In the genomic region with DNA sequence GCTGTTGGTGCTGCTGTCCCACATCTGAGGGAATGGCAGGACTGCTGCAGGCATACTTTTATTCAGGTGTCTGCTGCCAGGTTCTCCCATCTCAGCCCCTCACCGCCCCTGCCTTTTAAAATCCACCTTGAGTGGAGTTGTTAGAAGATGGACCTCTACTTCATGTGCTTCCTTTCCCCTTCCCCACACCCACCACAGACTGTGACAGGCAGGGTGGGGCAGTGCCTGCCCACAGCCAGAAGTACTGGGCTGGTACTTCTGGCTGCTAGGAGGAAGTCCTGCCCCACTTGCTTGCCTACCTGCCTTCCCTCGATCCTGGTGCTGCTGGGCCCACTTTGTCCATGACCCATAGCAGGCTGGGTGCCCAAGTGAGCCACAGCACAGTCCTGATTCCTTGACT, we compare ENCODE assay signal across 16 mouse cellular contexts. TPM values are rescaled to one million over a fixed set of nuclear protein-coding genes. Genes with fewer than 3 reads are reported as not detected.
DNase-seq lines count a peak whose midpoint lies in the region; ATAC-seq and TF ChIP-seq lines count a peak whose summit lies in the region.
"Not testable (repeated sequence)": the region's sequence is repeated elsewhere in the genome, so short reads cannot be mapped to it uniquely, and the experiment has no call there.
"Had no signal": no experiment of that assay in that cellular context is flagged by ENCODE, and none has a peak within 500 bp of the region (broad histone marks: within the 10 kb centered on the region; RNA-seq: fewer than 3 reads in every experiment).

No protein-coding gene starts in this region.

- H3K4me1 ChIP-seq in CH12.LX (ENCODE audit: control insufficient read depth in 1 of 2, insufficient read depth in 2 of 2) = peaks cover 2 to 21% of the 10 kb centered on the region in 2 experiments; a peak in 1 of 4 replicates

- H3K27me3 ChIP-seq in CH12.LX (replicated peaks) = not testable (repeated sequence)

- peaks cover 54% of the 10 kb centered on the region for H3K79me2 ChIP-seq in CH12.LX (replicated peaks; ENCODE audit: control insufficient read depth, extremely low read depth, insufficient read depth, poor library complexity, severe bottlenecking)

- dilution Hi-C loops in CH12.LX (cut with MboI; ENCODE audit: extremely low pct_ligation_motif_present, extremely low pct_unique_long_range_greater_than_20kb, low sequenced_read_pairs) = not testable (repeated sequence)

- DNase-seq in CH12.LX (ENCODE audit: extremely low read depth) = not testable (repeated sequence)

- TF ChIP-seq CTCF in CH12.LX (conservative IDR thresholded peaks at IDR 0.05 in 1 of 2, IDR thresholded peaks at IDR 0.05 in 1 of 2; ENCODE audit: low read depth in 2 of 2, low read length in 2 of 2) = not testable (repeated sequence)

- peaks cover 46 to 52% of the 10 kb centered on the region in 2 experiments for H3K36me3 ChIP-seq in CH12.LX (replicated peaks in 1 of 2; ENCODE audit: control insufficient read depth in 1 of 2, insufficient read depth in 1 of 2, low read length in 1 of 2)

- not testable (repeated sequence) for H3K4me2 ChIP-seq in CH12.LX (ENCODE audit: insufficient read depth, low read depth, poor library complexity, severe bottlenecking)

- H3K9me3 ChIP-seq in CH12.LX (replicated peaks; ENCODE audit: low read length) = peaks cover 23% of the 10 kb centered on the region

- H3K9ac ChIP-seq in CH12.LX (ENCODE audit: insufficient read depth, low read depth) = not testable (repeated sequence)

- peak; percentile 7; the same call in 1 of the 2 replicates for TF ChIP-seq POLR2A in CH12.LX (IDR thresholded peaks at IDR 0.05; ENCODE audit: low read depth, low read length)

- not testable (repeated sequence) for H3K4me3 ChIP-seq in CH12.LX (replicated peaks in 1 of 3; ENCODE audit: low read depth in 2 of 3, low read length in 2 of 3, poor library complexity in 1 of 3)

- not testable (repeated sequence) for TF ChIP-seq EP300 in CH12.LX (IDR thresholded peaks at IDR 0.05; ENCODE audit: low read length)

- peak; percentile 56 for ATAC-seq in granulocyte monocyte progenitor cell, adult 5-6 weeks (replicated peaks; ENCODE audit: poor library complexity, severe bottlenecking)
- ATAC-seq in megakaryocyte, adult 5-6 weeks (ENCODE audit: poor library complexity, severe bottlenecking) = 0 out of 2 replicates have a peak, but pooled peaks have one; percentile 33
- ATAC-seq in megakaryocyte-erythroid progenitor cell, adult 5-6 weeks (replicated peaks; ENCODE audit: low FRiP score, low TSS enrichment, poor library complexity, severe bottlenecking) = 0 out of 2 replicates have a peak, but pooled peaks have one; percentile 7
- ATAC-seq in neutrophil, adult 5-6 weeks (ENCODE audit: extremely low read depth, insufficient number of reproducible peaks, low FRiP score, poor library complexity, severe bottlenecking) = peak; percentile 30; the same call in 1 of the 2 replicates

- in situ Hi-C loops in CH12.LX (cut with MboI; ENCODE audit: low pct_ligation_motif_present, low pct_unique_long_range_greater_than_20kb, low sequenced_read_pairs) = not testable (repeated sequence)

- H3K27ac ChIP-seq in CH12.LX (ENCODE audit: insufficient read depth, low read depth) = not testable (repeated sequence)

- not testable (repeated sequence) for TF ChIP-seq RAD21 in CH12.LX (IDR thresholded peaks at IDR 0.05; ENCODE audit: low read depth, low read length)

RNA-seq across cellular contexts. Expression of a gene that starts 27.9 kb away (rescaled TPM):
- total RNA-seq in CH12.LX (2012; rRNA removed) (66.5 and 91.7 TPM in 2 replicates), CH12.LX (2014; rRNA removed) (142 and 169 TPM in 2 replicates)
- polyA plus RNA-seq in CH12.LX (2012; ENCODE audit: insufficient read length, low read depth) = 78.9 and 82.0 TPM in 2 replicates
- not detected in 2 replicates for total RNA-seq in granulocyte monocyte progenitor cell, adult 5-6 weeks (2014; fragmentation: Nextera tagmentation)
- not detected in 2 replicates for total RNA-seq in granulocyte monocyte progenitor cell, adult 5-6 weeks (2017)
- total RNA-seq in megakaryocyte, adult 5-6 weeks (2015) = 0.48 TPM in 1 of 2 replicates, not detected in the other
- total RNA-seq in megakaryocyte, adult 5-6 weeks (2017) = 1.5 TPM in 1 of 2 replicates, not detected in the other
- total RNA-seq in megakaryocyte-erythroid progenitor cell, adult 5-6 weeks (2014; fragmentation: Nextera tagmentation) = not detected in 2 replicates
- total RNA-seq in megakaryocyte-erythroid progenitor cell, adult 5-6 weeks (2017) = not detected in 2 replicates
- total RNA-seq in neutrophil, adult 5-6 weeks (2017) = 2.9 TPM in 1 of 2 replicates, not detected in the other
- total RNA-seq: forebrain, postnatal 0 days; MEL had no signal
- polyA plus RNA-seq: adrenal gland, adult 2 months; brain, embryonic 14.5 days; C2C12; cortical plate, adult 2 months; embryonic facial prominence, embryonic 10.5 days; embryonic facial prominence, embryonic 12.5 days; forebrain, embryonic 11.5 days; forebrain, embryonic 13.5 days; forebrain, embryonic 15.5 days; forebrain, postnatal 0 days had no signal

Comparison
In these comparisons a context has a peak if more than half of its experiments do, and no peak if none do; other contexts are left out.
1. RNA of a gene that starts 27.9 kb away (total RNA-seq): 66.5 to 169 TPM in CH12.LX; not detected in granulocyte monocyte progenitor cell, adult 5-6 weeks, 0.48 to 1.5 TPM in megakaryocyte, adult 5-6 weeks, not detected in megakaryocyte-erythroid progenitor cell, adult 5-6 weeks and 2.9 TPM in neutrophil, adult 5-6 weeks; every median in the first group is over 10 times any median in the second.
2. Peak in every context shown above with its lines, with median percentiles within 50 percentile points of each other: ATAC-seq.